Mouse (Mus musculus): ENCODE measurements around the gene Map3k19.

- TF ChIP-seq CTCF (IDR thresholded peaks at IDR 0.05; ENCODE audit: control insufficient read depth, insufficient read depth, low read length) (no peak), POLR2A (IDR thresholded peaks at IDR 0.05; ENCODE audit: borderline replicate concordance, control insufficient read depth, low read depth, low read length) (no peak)
These were observed 9.0 kb upstream of the Map3k19 start for GRCm38 (mm10) chr1:127863806-127864205.

Measured in bone marrow, adult 2 months (tissue).